Mouse (Mus musculus): ENCODE results near the gene Copz2. TPM values are rescaled to one million over a fixed set of nuclear protein-coding genes. Genes with fewer than 3 reads are reported as not detected.
A peak's percentile ranks its signal among the peaks of the same experiment; 100 is the strongest.
"Not testable (repeated sequence)": the region's sequence is repeated elsewhere in the genome, so short reads cannot be mapped to it uniquely, and the experiment has no call there.

Copz2 gene
- polyA plus RNA-seq, 1 experiment from 2014 or later = 136 TPM

- Histone ChIP-seq H3K36me3 (ENCODE audit: control insufficient read depth, insufficient read depth, low read length) (no peaks in the 10 kb centered on the region), H3K27ac (ENCODE audit: low read length) (no peak overlapping the region), H3K9ac (ENCODE audit: low read length) (no peak overlapping the region), H3K4me2 (ENCODE audit: low read depth, low read length) (no peak overlapping the region), H3K9me3 (replicated peaks; ENCODE audit: control insufficient read depth, low read length) (no peaks in the 10 kb centered on the region; the same call in 1 of the 2 replicates), H3K27me3 (ENCODE audit: control insufficient read depth, insufficient read depth, low read length) (no peaks in the 10 kb centered on the region), H3K4me1 (ENCODE audit: control insufficient read depth, insufficient read depth, low read length) (peaks cover 7% of the 10 kb centered on the region; the same call in 1 of the 2 replicates), H3K4me3 (replicated peaks; ENCODE audit: low read length) (no peak overlapping the region)
- ATAC-seq (ENCODE audit: insufficient read depth, low FRiP score) = no peak
- WGBS = 66% methylated on average over 9 of the region's 9 CpGs
Measured at GRCm38 (mm10) chr11:96848694-96849093, 976 bp upstream of the Copz2 start.

DNA sequence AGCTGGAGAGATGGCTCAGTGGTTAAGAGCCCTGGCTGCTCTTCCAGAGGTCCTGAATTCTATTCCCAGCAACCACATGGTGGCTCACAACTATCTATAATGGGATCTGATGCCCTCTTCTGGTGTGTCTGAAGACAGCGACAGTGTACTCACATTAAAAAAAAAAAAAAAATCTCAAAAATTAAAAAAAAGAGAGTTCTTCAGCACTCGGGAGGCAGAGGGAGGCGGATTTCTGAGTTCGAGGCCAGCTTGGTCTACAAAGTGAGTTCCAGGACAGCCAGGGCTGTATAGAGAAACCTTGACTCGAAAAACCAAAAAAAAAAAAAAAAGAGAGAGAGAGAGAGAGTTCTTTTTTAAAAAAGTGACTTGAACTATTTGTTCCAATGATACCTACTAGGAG lies 525 bp upstream of the Copz2 start:
- not testable (repeated sequence) for ATAC-seq (ENCODE audit: insufficient read depth, low FRiP score); H3K27me3 ChIP-seq (ENCODE audit: control insufficient read depth, insufficient read depth, low read length); H3K36me3 ChIP-seq (ENCODE audit: control insufficient read depth, insufficient read depth, low read length); H3K4me1 ChIP-seq (ENCODE audit: control insufficient read depth, insufficient read depth, low read length); H3K9me3 ChIP-seq (replicated peaks; ENCODE audit: control insufficient read depth, low read length)
- WGBS = 73% methylated on average over 5 of the region's 5 CpGs
- Histone ChIP-seq H3K9ac (ENCODE audit: low read length) (peak overlapping the region; percentile 84; the same call in 1 of the 2 replicates), H3K4me3 (replicated peaks; ENCODE audit: low read length) (peak overlapping the region; percentile 72), H3K27ac (ENCODE audit: low read length) (peak overlapping the region; percentile 72; the same call in 1 of the 2 replicates), H3K4me2 (ENCODE audit: low read depth, low read length) (peak overlapping the region; percentile 75)

GRCm38 (mm10) chr11:96857446-96857845 lies 7.8 kb downstream of the Copz2 start:
- 69% methylated on average over 5 of the region's 5 CpGs for WGBS
- ATAC-seq (ENCODE audit: insufficient read depth, low FRiP score) = no peak

DNA sequence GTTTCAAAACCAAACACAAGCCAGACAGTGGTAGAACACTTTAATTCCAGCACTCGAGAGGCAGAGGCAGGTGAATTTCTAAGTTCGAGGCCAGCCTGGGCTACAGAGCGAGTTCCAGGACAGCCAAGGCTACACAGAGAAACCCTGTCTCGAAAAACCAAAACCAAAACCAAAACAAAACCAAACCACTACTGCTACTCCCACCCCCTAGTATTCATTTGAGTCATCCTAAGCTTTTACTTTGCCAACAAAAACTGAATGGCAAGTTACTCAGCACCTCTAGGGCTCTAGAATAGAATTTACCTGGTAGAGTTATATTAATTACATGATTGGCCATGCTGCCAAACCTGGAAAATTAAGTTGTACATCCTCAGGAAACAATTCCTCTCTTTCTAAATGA lies 10.0 kb downstream of the Copz2 start:
- H3K9me3 ChIP-seq (replicated peaks; ENCODE audit: control insufficient read depth, low read length) = no peaks in the 10 kb centered on the region
- H3K27ac ChIP-seq (ENCODE audit: low read length) = no peak overlapping the region
- 83% methylated on average over 4 of the region's 4 CpGs for WGBS
- no peaks in the 10 kb centered on the region for H3K36me3 ChIP-seq (ENCODE audit: control insufficient read depth, insufficient read depth, low read length)
- no peak overlapping the region for H3K4me2 ChIP-seq (ENCODE audit: low read depth, low read length)
- peaks cover 15% of the 10 kb centered on the region; the same call in 1 of the 2 replicates for H3K4me1 ChIP-seq (ENCODE audit: control insufficient read depth, insufficient read depth, low read length)
- 0 out of 2 replicates have a peak, but pooled peaks cover 3% of the 10 kb centered on the region for H3K27me3 ChIP-seq (ENCODE audit: control insufficient read depth, insufficient read depth, low read length)
- no peak overlapping the region for H3K4me3 ChIP-seq (replicated peaks; ENCODE audit: low read length)
- no peak for ATAC-seq (ENCODE audit: insufficient read depth, low FRiP score)
- no peak overlapping the region for H3K9ac ChIP-seq (ENCODE audit: low read length)

More at GRCm38 (mm10) chr11:96857446-96857845, 7.8 kb downstream of the Copz2 start:
- Histone ChIP-seq H3K9ac (ENCODE audit: low read length) (no peak overlapping the region), H3K4me2 (ENCODE audit: low read depth, low read length) (no peak overlapping the region), H3K4me3 (replicated peaks; ENCODE audit: low read length) (no peak overlapping the region), H3K9me3 (replicated peaks; ENCODE audit: control insufficient read depth, low read length) (no peaks in the 10 kb centered on the region), H3K36me3 (ENCODE audit: control insufficient read depth, insufficient read depth, low read length) (no peaks in the 10 kb centered on the region), H3K27ac (ENCODE audit: low read length) (no peak overlapping the region), H3K4me1 (ENCODE audit: control insufficient read depth, insufficient read depth, low read length) (peaks cover 11% of the 10 kb centered on the region; the same call in 1 of the 2 replicates), H3K27me3 (ENCODE audit: control insufficient read depth, insufficient read depth, low read length) (no peaks in the 10 kb centered on the region)

DNA sequence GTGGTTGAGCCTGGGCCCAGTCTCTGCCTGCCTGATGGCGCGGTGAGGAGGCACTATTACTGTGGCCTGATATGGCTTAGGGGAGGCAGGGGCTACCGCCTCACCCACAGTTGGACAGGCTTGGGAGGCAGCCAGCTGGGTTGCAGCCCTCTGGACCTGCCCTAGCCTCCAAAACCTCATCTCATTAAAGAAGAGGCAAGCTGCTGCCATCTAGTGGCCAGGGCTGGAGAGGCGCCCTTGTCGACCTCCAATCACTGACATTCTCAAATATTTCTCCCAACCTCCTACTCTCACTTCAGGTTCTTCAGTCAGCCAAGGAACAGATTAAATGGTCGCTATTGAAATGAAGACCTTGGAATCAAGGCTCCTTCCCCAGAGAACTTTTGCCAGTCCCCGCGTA lies 10.9 kb downstream of the Copz2 start:
- 8% methylated on average over 8 of the region's 8 CpGs for WGBS
- Histone ChIP-seq H3K4me3 (replicated peaks; ENCODE audit: low read length) (no peak overlapping the region), H3K9me3 (replicated peaks; ENCODE audit: control insufficient read depth, low read length) (no peaks in the 10 kb centered on the region), H3K27me3 (ENCODE audit: control insufficient read depth, insufficient read depth, low read length) (0 out of 2 replicates have a peak, but pooled peaks cover 3% of the 10 kb centered on the region), H3K27ac (ENCODE audit: low read length) (no peak overlapping the region), H3K4me2 (ENCODE audit: low read depth, low read length) (no peak overlapping the region), H3K9ac (ENCODE audit: low read length) (no peak overlapping the region), H3K4me1 (ENCODE audit: control insufficient read depth, insufficient read depth, low read length) (peaks cover 15% of the 10 kb centered on the region; the same call in 1 of the 2 replicates), H3K36me3 (ENCODE audit: control insufficient read depth, insufficient read depth, low read length) (no peaks in the 10 kb centered on the region)
- peak; percentile 34; the same call in 1 of the 2 replicates for ATAC-seq (ENCODE audit: insufficient read depth, low FRiP score)

DNA sequence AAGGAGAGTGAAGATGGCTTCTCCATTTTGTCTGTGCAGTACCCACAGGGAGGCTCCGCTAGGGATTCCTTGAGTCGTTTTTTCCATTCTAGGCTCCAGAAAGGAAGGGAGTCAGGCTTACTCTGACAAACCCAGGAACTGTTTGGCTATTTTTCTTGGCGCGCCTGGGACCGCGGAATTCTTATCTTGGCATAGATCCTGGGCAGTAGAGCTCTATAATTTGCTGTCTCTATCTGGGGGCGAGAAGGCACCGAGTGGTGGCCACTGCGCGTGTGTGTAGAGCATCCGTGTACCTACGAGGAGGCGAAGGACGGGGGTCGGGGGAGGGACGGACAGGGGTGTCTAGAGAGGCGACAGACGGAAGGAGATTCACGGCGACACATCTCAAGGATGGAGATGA lies 11.8 kb downstream of the Copz2 start:
- under 1% methylated on average over 20 of the region's 20 CpGs for WGBS
- Histone ChIP-seq H3K9me3 (replicated peaks; ENCODE audit: control insufficient read depth, low read length) (no peaks in the 10 kb centered on the region), H3K36me3 (ENCODE audit: control insufficient read depth, insufficient read depth, low read length) (no peaks in the 10 kb centered on the region), H3K9ac (ENCODE audit: low read length) (peak overlapping the region; percentile 66), H3K27me3 (ENCODE audit: control insufficient read depth, insufficient read depth, low read length) (0 out of 2 replicates have a peak, but pooled peaks cover 3% of the 10 kb centered on the region), H3K27ac (ENCODE audit: low read length) (peak overlapping the region; percentile 69), H3K4me2 (ENCODE audit: low read depth, low read length) (peak overlapping the region; percentile 79), H3K4me1 (ENCODE audit: control insufficient read depth, insufficient read depth, low read length) (peaks cover 15% of the 10 kb centered on the region; the same call in 1 of the 2 replicates), H3K4me3 (replicated peaks; ENCODE audit: low read length) (peak overlapping the region; percentile 52)
- peak; percentile 47 for ATAC-seq (ENCODE audit: insufficient read depth, low FRiP score)

- H3K9me3 ChIP-seq (replicated peaks; ENCODE audit: control insufficient read depth, low read length) = no peaks in the 10 kb centered on the region
- peaks cover 15% of the 10 kb centered on the region; the same call in 1 of the 2 replicates for H3K4me1 ChIP-seq (ENCODE audit: control insufficient read depth, insufficient read depth, low read length)
- H3K27me3 ChIP-seq (ENCODE audit: control insufficient read depth, insufficient read depth, low read length) = 0 out of 2 replicates have a peak, but pooled peaks cover 3% of the 10 kb centered on the region
- H3K4me3 ChIP-seq (replicated peaks; ENCODE audit: low read length) = peak overlapping the region; percentile 52
- under 1% methylated on average over 31 of the region's 31 CpGs for WGBS
- no peaks in the 10 kb centered on the region for H3K36me3 ChIP-seq (ENCODE audit: control insufficient read depth, insufficient read depth, low read length)
- peak; percentile 88 for ATAC-seq (ENCODE audit: insufficient read depth, low FRiP score)
- peak overlapping the region; percentile 69 for H3K27ac ChIP-seq (ENCODE audit: low read length)
- peak overlapping the region; percentile 79 for H3K4me2 ChIP-seq (ENCODE audit: low read depth, low read length)
- H3K9ac ChIP-seq (ENCODE audit: low read length) = peak overlapping the region; percentile 66
Measured at GRCm38 (mm10) chr11:96861878-96862289, 12.2 kb downstream of the Copz2 start.

- no peak overlapping the region for H3K4me3 ChIP-seq (replicated peaks; ENCODE audit: low read length)
- peaks cover 15% of the 10 kb centered on the region; the same call in 1 of the 2 replicates for H3K4me1 ChIP-seq (ENCODE audit: control insufficient read depth, insufficient read depth, low read length)
- H3K4me2 ChIP-seq (ENCODE audit: low read depth, low read length) = no peak overlapping the region
- no peaks in the 10 kb centered on the region for H3K9me3 ChIP-seq (replicated peaks; ENCODE audit: control insufficient read depth, low read length)
- H3K27me3 ChIP-seq (ENCODE audit: control insufficient read depth, insufficient read depth, low read length) = 0 out of 2 replicates have a peak, but pooled peaks cover 3% of the 10 kb centered on the region
- no peak for ATAC-seq (ENCODE audit: insufficient read depth, low FRiP score)
- WGBS = 80% methylated on average over 12 of the region's 12 CpGs
- no peak overlapping the region for H3K9ac ChIP-seq (ENCODE audit: low read length)
- no peak overlapping the region for H3K27ac ChIP-seq (ENCODE audit: low read length)
- no peaks in the 10 kb centered on the region for H3K36me3 ChIP-seq (ENCODE audit: control insufficient read depth, insufficient read depth, low read length)
Measured at GRCm38 (mm10) chr11:96862534-96862933, 12.9 kb downstream of the Copz2 start.

DNA sequence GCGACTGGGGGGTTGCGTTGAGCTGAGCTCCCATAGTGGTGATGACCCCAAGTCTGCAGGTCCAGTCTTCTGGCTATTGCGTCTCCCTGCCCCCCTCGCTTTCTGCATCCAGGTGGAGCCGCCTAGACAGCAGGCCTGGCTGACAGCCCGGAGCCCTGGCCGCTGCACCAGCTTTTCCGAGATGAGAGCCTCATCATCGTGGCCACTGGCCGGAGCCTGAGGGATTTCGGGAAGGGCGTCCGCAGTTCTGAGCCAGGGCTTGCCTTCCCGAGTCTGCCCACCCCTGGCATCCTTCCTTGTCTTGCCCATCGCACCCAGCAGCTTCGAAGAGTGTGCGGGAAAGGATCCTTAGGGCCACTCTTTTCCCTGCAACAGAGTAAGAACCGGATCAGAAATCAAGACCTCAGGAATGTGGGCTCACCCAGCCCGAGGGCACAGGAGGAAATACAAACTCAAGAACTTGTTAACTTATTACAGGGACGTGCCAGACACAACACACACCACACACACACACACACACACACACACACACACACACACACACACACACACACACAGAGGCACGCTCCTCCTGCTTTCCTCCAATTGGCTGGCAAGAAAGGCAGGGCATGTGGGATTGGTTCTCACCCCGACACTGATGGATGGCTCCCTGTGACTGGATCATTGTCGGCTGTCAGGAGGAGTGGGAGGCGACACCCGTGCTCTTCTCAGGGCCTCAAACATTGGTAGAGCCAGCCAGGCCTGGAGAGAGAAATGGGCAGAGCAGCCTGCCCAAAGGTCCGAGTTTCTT lies 13.7 kb downstream of the Copz2 start:
- Histone ChIP-seq H3K9ac (ENCODE audit: low read length) (0 out of 2 replicates have a peak overlapping the region, but pooled peaks have one; percentile 21), H3K9me3 (replicated peaks; ENCODE audit: control insufficient read depth, low read length) (no peaks in the 10 kb centered on the region), H3K4me3 (replicated peaks; ENCODE audit: low read length) (no peak overlapping the region), H3K27ac (ENCODE audit: low read length) (no peak overlapping the region), H3K27me3 (ENCODE audit: control insufficient read depth, insufficient read depth, low read length) (0 out of 2 replicates have a peak, but pooled peaks cover 3% of the 10 kb centered on the region), H3K4me1 (ENCODE audit: control insufficient read depth, insufficient read depth, low read length) (peaks cover 15% of the 10 kb centered on the region; the same call in 1 of the 2 replicates), H3K36me3 (ENCODE audit: control insufficient read depth, insufficient read depth, low read length) (no peaks in the 10 kb centered on the region), H3K4me2 (ENCODE audit: low read depth, low read length) (peak overlapping the region; percentile 14; the same call in 1 of the 2 replicates)
- 27% methylated on average over 26 of the region's 26 CpGs for WGBS
- ATAC-seq (ENCODE audit: insufficient read depth, low FRiP score) = no peak
